Mouse (Mus musculus) ES-CJ7 (cell line): ENCODE measurements around the gene Nfkbiz.
"Not testable (repeated sequence)": the region's sequence is repeated elsewhere in the genome, so short reads cannot be mapped to it uniquely, and the experiment has no call there.

Experiments
- DNase-seq: peaks from one replicate; pipeline ENCODE4 v3.0.0; 2011; ENCODE audit warnings: low read depth, low spot score

Gene Nfkbiz

GRCm38 (mm10) chr16:55838510-55839474 lies at the start of gene Nfkbiz:
Nfkbiz (minus strand) TSS chr16:55838899.
- peak; percentile 73 for DNase-seq

- peak; percentile 82 for DNase-seq
Measured at GRCm38 (mm10) chr16:55887814-55888583, 49.3 kb upstream of the Nfkbiz start.

- no peak for DNase-seq
Measured at GRCm38 (mm10) chr16:55884246-55884645, 45.5 kb upstream of the Nfkbiz start.

- DNase-seq, result peak; percentile 59
Measured at GRCm38 (mm10) chr16:55876025-55876424, 37.3 kb upstream of the Nfkbiz start.

GRCm38 (mm10) chr16:55863832-55864231 lies 25.1 kb upstream of the Nfkbiz start:
- no peak for DNase-seq

GRCm38 (mm10) chr16:55863149-55863815 lies 24.6 kb upstream of the Nfkbiz start:
- peak; percentile 68 for DNase-seq

- no peak for DNase-seq
Measured at GRCm38 (mm10) chr16:55861104-55861503, 22.4 kb upstream of the Nfkbiz start.

- DNase-seq, result not testable (repeated sequence)
Measured at GRCm38 (mm10) chr16:55859421-55859820, 20.7 kb upstream of the Nfkbiz start.

GRCm38 (mm10) chr16:55858465-55858864 lies 19.8 kb upstream of the Nfkbiz start:
- peak; percentile 90 for DNase-seq

- peak; percentile 82 for DNase-seq
Measured at GRCm38 (mm10) chr16:55852943-55853727, 14.4 kb upstream of the Nfkbiz start.

- no peak for DNase-seq
Measured at GRCm38 (mm10) chr16:55852515-55852914, 13.8 kb upstream of the Nfkbiz start.

GRCm38 (mm10) chr16:55850485-55850884 lies 11.8 kb upstream of the Nfkbiz start:
- no peak for DNase-seq

- no peak for DNase-seq
Measured at GRCm38 (mm10) chr16:55847679-55848078, 9.0 kb upstream of the Nfkbiz start.

GRCm38 (mm10) chr16:55844847-55845246 lies 6.1 kb upstream of the Nfkbiz start:
- no peak for DNase-seq

GRCm38 (mm10) chr16:55843919-55844318 lies 5.2 kb upstream of the Nfkbiz start:
- no peak for DNase-seq

- DNase-seq, result no peak
Measured at GRCm38 (mm10) chr16:55843134-55843533, 4.4 kb upstream of the Nfkbiz start.

- DNase-seq, result no peak
Measured at GRCm38 (mm10) chr16:55841506-55841905, 2.8 kb upstream of the Nfkbiz start.

- no peak for DNase-seq
Measured at GRCm38 (mm10) chr16:55838129-55838509, 580 bp downstream of the Nfkbiz start.

GRCm38 (mm10) chr16:55837653-55838052 lies 1.0 kb downstream of the Nfkbiz start:
- not testable (repeated sequence) for DNase-seq

- no peak for DNase-seq
Measured at GRCm38 (mm10) chr16:55837168-55837567, 1.5 kb downstream of the Nfkbiz start.

- no peak for DNase-seq
Measured at GRCm38 (mm10) chr16:55835798-55836197, 2.9 kb downstream of the Nfkbiz start.
